Mouse (Mus musculus): ENCODE measurements at regions not wholly inside any gene's neighbourhood (a gene's known extent, or its start where the extent isn't known, plus 50 kb on each side); places are given as distances from the start of the nearest gene placed in this dataset.
A peak's percentile ranks its signal among the peaks of the same experiment; 100 is the strongest.

DNA sequence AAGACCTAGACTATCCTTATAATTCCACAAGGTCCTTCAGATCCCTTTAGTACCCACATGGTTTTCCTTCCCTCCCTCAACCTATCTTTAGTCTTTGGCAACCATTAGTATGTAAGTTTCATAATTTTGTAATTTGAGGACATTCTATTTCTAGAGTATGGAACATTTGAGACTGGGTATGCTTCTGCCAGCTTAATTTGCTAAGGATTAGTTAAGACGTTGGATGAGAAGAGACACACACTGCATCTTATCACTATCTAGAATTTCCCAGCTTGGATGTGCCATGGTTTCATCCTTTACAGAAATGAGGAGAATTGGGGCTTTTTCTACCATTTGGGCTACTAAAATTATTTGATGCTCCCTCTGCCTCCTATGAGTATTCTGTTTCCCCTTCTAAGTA lies 516.7 kb upstream of the Hs6st1 start:
- Histone ChIP-seq H3K4me3 (ENCODE audit: control insufficient read depth, insufficient read depth, low read length) (no peak overlapping the region), H3K27me3 (ENCODE audit: control insufficient read depth, insufficient read depth, low read length) (no peaks in the 10 kb centered on the region), H3K4me1 (replicated peaks; ENCODE audit: control insufficient read depth, insufficient read depth, low read length) (no peaks in the 10 kb centered on the region), H3K36me3 (ENCODE audit: control insufficient read depth, insufficient read depth, low read length) (no peaks in the 10 kb centered on the region), H3K27ac (ENCODE audit: control insufficient read depth, insufficient read depth, low read length) (no peak overlapping the region)
- 90% methylated on average over 1 of the region's 1 CpGs for WGBS
- DNase-seq: no peak
- TF ChIP-seq CTCF (IDR thresholded peaks at IDR 0.05; ENCODE audit: borderline replicate concordance, control insufficient read depth, extremely low read depth, insufficient read depth, low read length, poor library complexity) (no peak), POLR2A (IDR thresholded peaks at IDR 0.05; ENCODE audit: control insufficient read depth, extremely low read depth, insufficient read depth, low read length, poor library complexity) (no peak)

- Histone ChIP-seq H3K27ac (ENCODE audit: control insufficient read depth, insufficient read depth, low read length) (no peak overlapping the region), H3K4me3 (ENCODE audit: control insufficient read depth, insufficient read depth, low read length) (no peak overlapping the region), H3K36me3 (ENCODE audit: control insufficient read depth, insufficient read depth, low read length) (no peaks in the 10 kb centered on the region), H3K27me3 (ENCODE audit: control insufficient read depth, insufficient read depth, low read length) (no peaks in the 10 kb centered on the region), H3K4me1 (replicated peaks; ENCODE audit: control insufficient read depth, insufficient read depth, low read length) (no peaks in the 10 kb centered on the region)
- TF ChIP-seq POLR2A (IDR thresholded peaks at IDR 0.05; ENCODE audit: control insufficient read depth, extremely low read depth, insufficient read depth, low read length, poor library complexity) (no peak), CTCF (IDR thresholded peaks at IDR 0.05; ENCODE audit: borderline replicate concordance, control insufficient read depth, extremely low read depth, insufficient read depth, low read length, poor library complexity) (no peak)
- WGBS: 97% methylated on average over 4 of the region's 4 CpGs
- no peak for DNase-seq
These were observed 505.4 kb upstream of the Hs6st1 start for GRCm38 (mm10) chr1:35562786-35563185.

GRCm38 (mm10) chr1:35575203-35575602 lies 493.0 kb upstream of the Hs6st1 start:
- TF ChIP-seq POLR2A (IDR thresholded peaks at IDR 0.05; ENCODE audit: control insufficient read depth, extremely low read depth, insufficient read depth, low read length, poor library complexity): no peak
- Histone ChIP-seq H3K27me3 (ENCODE audit: control insufficient read depth, insufficient read depth, low read length) (no peaks in the 10 kb centered on the region), H3K4me3 (ENCODE audit: control insufficient read depth, insufficient read depth, low read length) (no peak overlapping the region), H3K4me1 (replicated peaks; ENCODE audit: control insufficient read depth, insufficient read depth, low read length) (peaks cover 2% of the 10 kb centered on the region; the same call in 1 of the 2 replicates), H3K36me3 (ENCODE audit: control insufficient read depth, insufficient read depth, low read length) (no peaks in the 10 kb centered on the region), H3K27ac (ENCODE audit: control insufficient read depth, insufficient read depth, low read length) (no peak overlapping the region)
- no peak for DNase-seq
- WGBS: 97% methylated on average over 1 of the region's 1 CpGs

GRCm38 (mm10) chr1:35579392-35579791 lies 488.8 kb upstream of the Hs6st1 start:
- Histone ChIP-seq H3K4me3 (ENCODE audit: control insufficient read depth, insufficient read depth, low read length) (no peak overlapping the region), H3K36me3 (ENCODE audit: control insufficient read depth, insufficient read depth, low read length) (no peaks in the 10 kb centered on the region), H3K27me3 (ENCODE audit: control insufficient read depth, insufficient read depth, low read length) (no peaks in the 10 kb centered on the region), H3K4me1 (replicated peaks; ENCODE audit: control insufficient read depth, insufficient read depth, low read length) (peaks cover 3% of the 10 kb centered on the region; the same call in 1 of the 2 replicates), H3K27ac (ENCODE audit: control insufficient read depth, insufficient read depth, low read length) (no peak overlapping the region)
- WGBS: 92% methylated on average over 3 of the region's 3 CpGs
- no peak for DNase-seq
- no peak for TF ChIP-seq POLR2A (IDR thresholded peaks at IDR 0.05; ENCODE audit: control insufficient read depth, extremely low read depth, insufficient read depth, low read length, poor library complexity)
- TF ChIP-seq CTCF (IDR thresholded peaks at IDR 0.05; ENCODE audit: borderline replicate concordance, control insufficient read depth, extremely low read depth, insufficient read depth, low read length, poor library complexity): no peak

GRCm38 (mm10) chr1:35579992-35580391 lies 488.2 kb upstream of the Hs6st1 start:
- Histone ChIP-seq H3K27me3 (ENCODE audit: control insufficient read depth, insufficient read depth, low read length) (no peaks in the 10 kb centered on the region), H3K4me1 (replicated peaks; ENCODE audit: control insufficient read depth, insufficient read depth, low read length) (peaks cover 3% of the 10 kb centered on the region; the same call in 1 of the 2 replicates), H3K4me3 (ENCODE audit: control insufficient read depth, insufficient read depth, low read length) (no peak overlapping the region), H3K36me3 (ENCODE audit: control insufficient read depth, insufficient read depth, low read length) (no peaks in the 10 kb centered on the region), H3K27ac (ENCODE audit: control insufficient read depth, insufficient read depth, low read length) (peak overlapping the region; percentile 22; the same call in 1 of the 2 replicates)
- DNase-seq: no peak
- 70% methylated on average over 4 of the region's 4 CpGs for WGBS
- TF ChIP-seq CTCF (IDR thresholded peaks at IDR 0.05; ENCODE audit: borderline replicate concordance, control insufficient read depth, extremely low read depth, insufficient read depth, low read length, poor library complexity): no peak
- TF ChIP-seq POLR2A (IDR thresholded peaks at IDR 0.05; ENCODE audit: control insufficient read depth, extremely low read depth, insufficient read depth, low read length, poor library complexity): no peak

- peak; percentile 46 for DNase-seq
- H3K36me3 ChIP-seq (ENCODE audit: control insufficient read depth, insufficient read depth, low read length): no peaks in the 10 kb centered on the region
- no peaks in the 10 kb centered on the region for H3K27me3 ChIP-seq (ENCODE audit: control insufficient read depth, insufficient read depth, low read length)
- no peak for TF ChIP-seq POLR2A (IDR thresholded peaks at IDR 0.05; ENCODE audit: control insufficient read depth, extremely low read depth, insufficient read depth, low read length, poor library complexity)
- no peak for TF ChIP-seq CTCF (IDR thresholded peaks at IDR 0.05; ENCODE audit: borderline replicate concordance, control insufficient read depth, extremely low read depth, insufficient read depth, low read length, poor library complexity)
- H3K4me3 ChIP-seq (ENCODE audit: control insufficient read depth, insufficient read depth, low read length): no peak overlapping the region
- peak overlapping the region; percentile 22; the same call in 1 of the 2 replicates for H3K27ac ChIP-seq (ENCODE audit: control insufficient read depth, insufficient read depth, low read length)
- peaks cover 3% of the 10 kb centered on the region; the same call in 1 of the 2 replicates for H3K4me1 ChIP-seq (replicated peaks; ENCODE audit: control insufficient read depth, insufficient read depth, low read length)
- WGBS: 27% methylated on average over 3 of the region's 3 CpGs
These were observed 487.7 kb upstream of the Hs6st1 start for GRCm38 (mm10) chr1:35580474-35580873.

DNA sequence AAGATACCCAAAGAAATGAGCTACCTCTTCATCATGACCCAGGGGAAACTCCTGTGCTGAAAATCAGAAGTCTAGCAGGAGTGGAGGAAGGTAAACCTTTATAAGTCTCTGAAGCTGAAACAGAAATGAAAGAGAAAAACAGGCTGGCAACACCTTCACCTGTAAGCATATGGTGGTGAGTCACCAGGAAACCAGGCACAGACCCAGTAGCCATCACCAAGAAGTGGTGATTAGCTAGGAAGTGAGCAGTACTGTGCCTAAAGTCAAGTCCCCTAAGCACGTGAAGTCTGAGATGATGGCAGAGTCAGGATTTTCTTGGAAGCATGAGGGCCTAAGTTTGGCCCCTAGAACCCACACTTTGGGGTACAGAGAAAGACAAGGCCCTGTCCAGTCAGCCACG lies 480.3 kb upstream of the Hs6st1 start:
- no peaks in the 10 kb centered on the region for H3K27me3 ChIP-seq (ENCODE audit: control insufficient read depth, insufficient read depth, low read length)
- 94% methylated on average over 2 of the region's 2 CpGs for WGBS

More for the DNA sequence above, 480.3 kb upstream of the Hs6st1 start:
- no peak for DNase-seq
- TF ChIP-seq POLR2A (IDR thresholded peaks at IDR 0.05; ENCODE audit: control insufficient read depth, extremely low read depth, insufficient read depth, low read length, poor library complexity) (no peak), CTCF (IDR thresholded peaks at IDR 0.05; ENCODE audit: borderline replicate concordance, control insufficient read depth, extremely low read depth, insufficient read depth, low read length, poor library complexity) (no peak)
- H3K4me3 ChIP-seq (ENCODE audit: control insufficient read depth, insufficient read depth, low read length): no peak overlapping the region
- no peaks in the 10 kb centered on the region for H3K4me1 ChIP-seq (replicated peaks; ENCODE audit: control insufficient read depth, insufficient read depth, low read length)
- H3K36me3 ChIP-seq (ENCODE audit: control insufficient read depth, insufficient read depth, low read length): no peaks in the 10 kb centered on the region
- no peak overlapping the region for H3K27ac ChIP-seq (ENCODE audit: control insufficient read depth, insufficient read depth, low read length)
